Mouse (Mus musculus) neural tube, embryonic 11.5 days (tissue): Measurements from ENCODE around the gene Gm9945. TPM values are rescaled to one million over a fixed set of nuclear protein-coding genes. Genes with fewer than 3 reads are reported as not detected.

Experiments used
- ATAC-seq: fragments of 200-750 bp; cut with Nextera tagmentation; 2 replicates; pipeline ENCODE4 v1.8.0; 2017; ENCODE audit warnings: moderate number of reproducible peaks, mild to moderate bottlenecking, moderate TSS enrichment, moderate library complexity; ENCODE audit not compliant: insufficient read depth, low FRiP score, low TSS enrichment
- DNase-seq: peaks from one replicate; pipeline ENCODE4 v3.0.0-alpha.2; 2015; ENCODE audit warnings: low spot score
- H3K27ac ChIP-seq: fragments of 300-500 bp; sonication (generic); 2 replicates; pipeline ENCODE4 v1.5.1; 2014; ENCODE audit warnings: low read depth, mild to moderate bottlenecking, low read length
- H3K27me3 ChIP-seq: fragments of 300-500 bp; sonication (generic); 2 replicates; pipeline ENCODE4 v1.6.1; 2014; ENCODE audit warnings: mild to moderate bottlenecking, low read length, mixed read lengths; ENCODE audit not compliant: control insufficient read depth, insufficient read depth
- H3K36me3 ChIP-seq: fragments of 300-500 bp; sonication (generic); 2 replicates; pipeline ENCODE4 v1.6.1; 2014; ENCODE audit warnings: mild to moderate bottlenecking, low read length, moderate library complexity, mixed read lengths; ENCODE audit not compliant: control insufficient read depth, insufficient read depth
- H3K4me1 ChIP-seq: fragments of 300-500 bp; sonication (generic); 2 replicates; pipeline ENCODE4 v1.6.1; 2014; ENCODE audit warnings: low read length, mixed read lengths; ENCODE audit not compliant: control insufficient read depth, insufficient read depth
- H3K4me2 ChIP-seq: fragments of 300-500 bp; sonication (generic); 2 replicates; pipeline ENCODE4 v1.6.1; 2014; ENCODE audit warnings: low read depth, mild to moderate bottlenecking, moderate library complexity
- H3K4me3 ChIP-seq: fragments of 300-500 bp; sonication (generic); 2 replicates; pipeline ENCODE4 v1.5.1; 2014; ENCODE audit warnings: low read depth, low read length
- H3K9ac ChIP-seq: fragments of 300-500 bp; sonication (generic); 2 replicates; pipeline ENCODE4 v1.6.1; 2014; ENCODE audit warnings: mild to moderate bottlenecking, low read length
- H3K9me3 ChIP-seq: fragments of 300-500 bp; sonication (generic); 2 replicates; pipeline ENCODE4 v1.6.1; 2016; ENCODE audit warnings: low read length; ENCODE audit not compliant: control insufficient read depth
- WGBS: fragments of 180-500 bp; shearing (Covaris S2); extraction: QIAGEN DNeasy Blood & Tissue Kit; methylation state at CpG from one replicate; pipeline ENCODE4 v1.1.7; 2014; 5-methylcytosine and 5-hydroxymethylcytosine counted together
- polyA plus RNA-seq: library from polyadenylated mRNA; unstranded; fragments of >200 nt; fragmentation: Nextera tagmentation; extraction: Ambion mirVana; gene quantifications from 2 replicates; pipeline ENCODE4 v1.2.1, GENCODE M21; 2014

The Gm9945 gene
- polyA plus RNA-seq, 1 experiment from 2014 or later = not detected

DNA sequence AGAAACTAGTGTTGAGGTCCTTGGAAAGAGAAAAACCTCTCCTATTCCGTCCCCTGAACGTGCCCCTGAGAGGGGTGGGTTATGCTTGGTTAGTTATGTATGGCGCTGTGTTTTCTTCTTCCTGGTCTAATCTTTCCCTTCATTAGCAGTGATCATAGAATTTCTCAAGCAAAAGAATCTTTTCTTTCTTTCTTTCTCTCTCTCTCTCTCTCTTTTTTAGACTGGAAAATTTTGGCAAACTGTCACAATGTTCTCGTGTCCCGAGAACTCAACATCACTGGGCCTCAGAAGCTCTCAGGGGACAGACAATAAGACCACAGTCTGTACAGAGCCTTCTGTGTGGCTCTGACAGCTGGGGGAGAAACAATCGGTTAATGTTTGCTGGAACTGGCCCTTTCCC, 15.5 kb downstream of the Gm9945 start:
- no peaks in the 10 kb centered on the region for H3K36me3 ChIP-seq
- ATAC-seq (no peak), DNase-seq (no peak)
- no peaks in the 10 kb centered on the region for H3K9me3 ChIP-seq
- 35% methylated on average over 6 of the region's 6 CpGs for WGBS
- peaks cover 7% of the 10 kb centered on the region for H3K4me1 ChIP-seq
- no peak overlapping the region for H3K4me2 ChIP-seq
- H3K4me3 ChIP-seq = no peak overlapping the region
- H3K27ac ChIP-seq = no peak overlapping the region
- no peak overlapping the region for H3K9ac ChIP-seq
- H3K27me3 ChIP-seq = no peaks in the 10 kb centered on the region

DNA sequence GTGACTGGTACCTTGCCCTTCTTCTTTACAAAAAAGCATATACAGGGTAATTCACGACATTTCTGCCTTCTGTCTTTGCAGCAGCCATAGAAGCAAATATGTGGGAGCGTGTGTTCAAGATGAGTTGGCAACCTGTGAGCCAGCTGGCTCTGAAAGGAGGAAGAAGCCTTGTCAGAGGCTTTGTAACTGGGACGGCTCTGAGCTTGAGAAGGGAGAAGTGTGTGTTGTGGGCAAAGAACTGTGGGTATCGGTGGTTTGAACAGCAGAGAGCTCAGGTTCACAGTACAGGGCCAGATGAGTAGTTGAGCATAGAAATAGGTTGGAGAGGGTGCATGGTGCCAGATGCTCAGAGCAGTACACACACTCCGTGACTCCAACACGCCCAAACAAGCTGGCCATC, 17.0 kb downstream of the Gm9945 start:
- peaks cover 6% of the 10 kb centered on the region for H3K4me1 ChIP-seq
- no peaks in the 10 kb centered on the region for H3K27me3 ChIP-seq
- DNase-seq (no peak), ATAC-seq (no peak)
- H3K4me2 ChIP-seq = no peak overlapping the region
- no peaks in the 10 kb centered on the region for H3K36me3 ChIP-seq
- H3K4me3 ChIP-seq = no peak overlapping the region
- 77% methylated on average over 6 of the region's 6 CpGs for WGBS
- no peaks in the 10 kb centered on the region for H3K9me3 ChIP-seq
- H3K27ac ChIP-seq = no peak overlapping the region
- no peak overlapping the region for H3K9ac ChIP-seq

DNA sequence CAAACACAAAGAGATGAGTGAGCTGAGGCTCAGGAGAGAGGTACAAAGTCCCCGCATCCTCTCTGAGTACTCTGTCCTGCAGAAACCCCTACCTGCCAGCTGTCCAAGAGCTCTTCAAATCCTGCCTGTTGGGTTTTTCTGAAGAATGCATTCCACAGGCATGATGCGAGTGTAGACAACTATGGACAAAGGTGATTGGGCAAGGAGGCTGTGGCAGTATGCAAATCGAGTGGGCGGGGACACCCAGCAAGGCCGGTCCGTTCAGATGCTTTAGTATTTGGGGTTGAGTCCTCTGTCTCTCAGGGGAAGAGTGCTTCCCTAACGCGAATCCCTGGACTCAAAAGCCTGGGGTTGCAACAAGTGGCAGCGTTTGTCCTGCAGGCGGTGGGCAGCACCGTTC, 20.6 kb downstream of the Gm9945 start:
- ATAC-seq (no peak), DNase-seq (no peak)
- Histone ChIP-seq H3K9ac (no peak overlapping the region), H3K4me3 (no peak overlapping the region), H3K9me3 (no peaks in the 10 kb centered on the region), H3K27ac (no peak overlapping the region), H3K4me1 (0 out of 2 replicates have a peak, but pooled peaks cover 2% of the 10 kb centered on the region), H3K4me2 (no peak overlapping the region), H3K27me3 (no peaks in the 10 kb centered on the region), H3K36me3 (no peaks in the 10 kb centered on the region)
- WGBS = 9% methylated on average over 11 of the region's 11 CpGs

DNA sequence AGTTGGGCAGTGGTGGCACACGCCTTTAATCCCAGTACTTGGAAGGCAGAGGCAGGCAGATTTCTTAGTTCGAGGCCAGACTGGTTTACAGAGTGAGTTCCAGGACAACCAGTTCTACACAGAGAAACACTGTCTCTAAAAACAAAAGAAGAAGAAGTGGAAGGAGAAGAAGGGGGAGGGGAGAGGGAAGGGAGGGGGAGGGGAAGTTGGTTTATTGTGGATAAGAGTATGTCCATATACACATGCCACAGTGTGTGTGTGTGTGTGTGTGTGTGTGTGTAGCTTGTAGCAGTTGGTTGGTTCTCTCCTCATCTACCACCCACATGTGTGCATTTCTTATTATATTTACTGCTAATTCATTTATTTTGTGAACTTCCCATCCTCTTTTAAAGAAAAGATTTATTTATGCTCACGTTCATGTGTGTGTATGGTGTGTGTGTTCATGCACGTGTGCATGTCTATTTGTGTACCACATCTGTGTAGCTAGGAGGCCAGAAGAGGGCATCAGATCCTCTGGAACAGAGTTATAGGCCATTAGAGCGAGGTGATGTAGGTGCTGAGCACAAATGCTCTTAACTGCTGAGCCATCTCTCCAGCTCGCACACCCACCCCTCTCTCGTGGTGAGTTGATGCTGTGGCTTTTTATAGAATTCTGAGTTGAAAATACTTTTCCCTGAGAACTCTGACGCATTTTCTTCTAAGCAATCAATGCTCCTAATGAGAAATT, 22.2 kb downstream of the Gm9945 start:
- ATAC-seq (no peak), DNase-seq (no peak)
- 0 out of 2 replicates have a peak, but pooled peaks cover 2% of the 10 kb centered on the region for H3K4me1 ChIP-seq
- H3K4me3 ChIP-seq = no peak overlapping the region
- no peak overlapping the region for H3K4me2 ChIP-seq
- no peaks in the 10 kb centered on the region for H3K36me3 ChIP-seq
- no peaks in the 10 kb centered on the region for H3K9me3 ChIP-seq
- no peaks in the 10 kb centered on the region for H3K27me3 ChIP-seq
- 85% methylated on average over 8 of the region's 8 CpGs for WGBS
- H3K27ac ChIP-seq = no peak overlapping the region
- no peak overlapping the region for H3K9ac ChIP-seq

DNA sequence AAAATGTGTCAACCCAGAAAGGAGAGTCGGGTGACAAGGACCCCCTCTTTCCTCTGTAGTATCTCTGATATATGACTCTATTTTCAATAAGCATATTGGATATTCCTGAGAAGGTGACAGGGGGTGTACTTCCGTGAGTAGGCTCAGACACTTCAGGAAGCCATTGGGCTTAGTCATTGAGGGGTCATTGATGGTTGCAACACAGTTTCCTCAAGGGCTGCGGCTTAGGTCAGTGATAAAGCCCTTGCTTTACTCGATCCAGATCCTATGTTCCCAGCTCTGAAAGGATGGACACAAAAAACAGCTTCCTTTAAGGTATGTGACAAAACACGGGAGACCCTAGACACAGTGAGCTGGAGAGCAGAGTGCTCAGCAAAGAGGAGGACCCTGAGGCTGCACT, 23.8 kb downstream of the Gm9945 start:
- Histone ChIP-seq H3K4me1 (0 out of 2 replicates have a peak, but pooled peaks cover 2% of the 10 kb centered on the region), H3K36me3 (no peaks in the 10 kb centered on the region), H3K27me3 (no peaks in the 10 kb centered on the region), H3K4me3 (no peak overlapping the region), H3K27ac (no peak overlapping the region), H3K4me2 (no peak overlapping the region), H3K9me3 (no peaks in the 10 kb centered on the region), H3K9ac (no peak overlapping the region)
- WGBS = 89% methylated on average over 5 of the region's 5 CpGs
- no peak for ATAC-seq
- DNase-seq = no peak

DNA sequence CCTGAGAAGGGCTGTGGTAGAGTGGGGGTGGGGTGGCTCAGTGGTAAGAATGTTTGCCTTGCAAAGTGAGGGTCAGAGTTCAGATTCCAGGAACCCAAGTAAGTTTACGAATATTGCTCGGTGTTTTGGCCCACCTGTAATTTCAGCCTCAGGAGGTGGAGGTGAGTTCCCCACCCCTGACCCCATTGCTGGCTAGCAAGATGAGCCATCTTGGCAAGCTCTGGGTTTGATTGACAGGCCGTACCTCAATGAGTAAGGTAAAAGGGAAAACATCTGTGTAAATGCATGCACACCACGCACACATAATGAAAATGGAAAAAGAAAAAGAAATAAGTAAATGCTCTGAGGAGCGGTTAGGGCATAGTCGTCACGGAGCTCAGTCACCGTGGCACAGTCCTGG, 24.4 kb downstream of the Gm9945 start:
- no peak overlapping the region for H3K9ac ChIP-seq
- H3K4me2 ChIP-seq = no peak overlapping the region
- 85% methylated on average over 8 of the region's 8 CpGs for WGBS
- no peaks in the 10 kb centered on the region for H3K27me3 ChIP-seq
- 0 out of 2 replicates have a peak, but pooled peaks cover 2% of the 10 kb centered on the region for H3K4me1 ChIP-seq
- no peaks in the 10 kb centered on the region for H3K36me3 ChIP-seq
- no peak for ATAC-seq
- H3K9me3 ChIP-seq = no peaks in the 10 kb centered on the region
- H3K27ac ChIP-seq = no peak overlapping the region
- H3K4me3 ChIP-seq = no peak overlapping the region
- DNase-seq = no peak

DNA sequence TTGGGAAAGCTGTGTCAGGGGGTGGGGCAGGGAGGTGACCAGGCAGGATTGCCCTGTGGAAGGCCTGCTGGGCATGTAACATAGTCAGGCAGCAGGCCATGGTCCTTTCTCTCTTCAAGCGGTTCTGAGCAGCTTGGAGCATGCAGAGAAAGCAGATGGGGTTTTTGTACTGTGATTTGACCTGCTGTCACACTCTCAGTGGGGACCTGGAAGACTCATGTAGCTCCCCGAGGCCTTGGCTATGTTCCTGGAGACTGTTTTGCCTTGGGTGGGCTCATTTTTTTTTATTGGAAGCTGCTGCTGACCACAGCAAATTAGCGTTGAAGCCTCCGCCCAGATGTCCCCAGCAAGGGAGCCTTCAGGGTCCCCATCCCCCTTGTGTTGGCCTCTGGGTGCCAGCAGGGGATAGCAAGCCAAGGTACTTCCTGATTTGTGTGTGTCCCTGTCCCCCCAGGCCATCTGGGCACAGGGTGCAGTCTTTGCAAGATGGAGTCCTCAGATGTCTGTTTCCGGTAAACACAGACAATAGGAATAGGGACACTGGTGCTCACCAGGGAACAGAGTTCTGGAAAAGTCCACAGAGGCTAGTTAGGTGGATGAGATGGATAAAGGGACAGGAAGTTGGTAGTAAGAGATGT, 25.2 kb downstream of the Gm9945 start:
- H3K9me3 ChIP-seq = no peaks in the 10 kb centered on the region
- H3K4me2 ChIP-seq = no peak overlapping the region
- H3K36me3 ChIP-seq = no peaks in the 10 kb centered on the region
- no peaks in the 10 kb centered on the region for H3K27me3 ChIP-seq
- H3K4me3 ChIP-seq = no peak overlapping the region
- no peak overlapping the region for H3K27ac ChIP-seq
- 58% methylated on average over 5 of the region's 5 CpGs for WGBS
- ATAC-seq (no peak), DNase-seq (no peak)
- 0 out of 2 replicates have a peak, but pooled peaks cover 2% of the 10 kb centered on the region for H3K4me1 ChIP-seq
- H3K9ac ChIP-seq = no peak overlapping the region

DNA sequence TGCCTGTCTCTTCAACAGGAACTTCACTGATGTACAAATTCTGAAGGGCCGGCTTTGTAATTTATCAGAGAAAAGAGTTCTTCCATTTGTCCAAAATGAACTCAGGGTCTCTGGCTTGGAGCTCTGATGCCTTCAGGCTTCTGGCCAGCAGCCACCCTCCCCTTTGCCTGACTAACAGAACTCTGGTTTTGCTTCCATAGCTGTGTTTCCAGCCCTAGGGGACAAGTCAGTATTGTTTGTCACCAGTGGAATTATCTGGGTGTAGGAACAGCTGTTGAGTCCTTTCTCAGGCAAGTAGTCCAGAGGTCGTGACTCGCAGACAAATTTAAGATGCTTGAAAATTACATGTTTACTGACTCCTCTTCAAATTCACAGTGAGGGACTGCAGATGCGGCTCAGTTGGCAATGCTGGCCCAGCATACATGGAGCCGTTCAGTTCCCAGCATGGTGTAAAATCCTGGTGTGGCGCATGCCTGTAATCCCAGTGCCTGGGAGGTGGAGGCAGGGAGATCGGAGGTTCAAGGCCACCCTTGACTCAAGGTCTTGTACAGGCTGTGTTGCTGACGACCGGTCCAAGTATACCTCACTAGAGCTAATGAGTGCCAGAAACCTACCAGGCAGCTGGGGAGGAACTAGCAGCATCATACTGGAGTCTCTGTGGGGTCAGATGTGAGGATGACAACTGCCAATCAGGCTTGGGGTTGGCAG, 27.3 kb downstream of the Gm9945 start:
- no peaks in the 10 kb centered on the region for H3K4me1 ChIP-seq
- no peak for DNase-seq
- no peak for ATAC-seq
- no peak overlapping the region for H3K9ac ChIP-seq
- no peaks in the 10 kb centered on the region for H3K27me3 ChIP-seq
- H3K4me2 ChIP-seq = no peak overlapping the region
- no peak overlapping the region for H3K4me3 ChIP-seq
- H3K9me3 ChIP-seq = no peaks in the 10 kb centered on the region
- H3K36me3 ChIP-seq = no peaks in the 10 kb centered on the region
- WGBS = 91% methylated on average over 9 of the region's 9 CpGs
- H3K27ac ChIP-seq = no peak overlapping the region
